Mouse (Mus musculus) hindbrain, embryonic 16.5 days (tissue): Measurements from ENCODE around the gene Aldh1b1. TPM values are rescaled to one million over a fixed set of nuclear protein-coding genes. Genes with fewer than 3 reads are reported as not detected.

Experiments used
- ATAC-seq: fragments of 200-750 bp; cut with Nextera tagmentation; 2 replicates; pipeline ENCODE4 v1.8.0; 2017; ENCODE audit warnings: moderate TSS enrichment, moderate library complexity
- H3K27ac ChIP-seq: fragments of 300-500 bp; sonication (generic); 2 replicates; pipeline ENCODE4 v1.5.1; 2014; ENCODE audit warnings: low read depth, mild to moderate bottlenecking, control low read depth, low read length, moderate library complexity
- H3K27me3 ChIP-seq: fragments of 300-500 bp; sonication (generic); replicated peaks from 2 replicates; pipeline ENCODE4 v1.6.1; 2014; ENCODE audit warnings: low read length; ENCODE audit not compliant: control insufficient read depth, insufficient read depth
- H3K36me3 ChIP-seq: fragments of 300-500 bp; sonication (generic); 2 replicates; pipeline ENCODE4 v1.6.1; 2014; ENCODE audit warnings: mild to moderate bottlenecking, low read length, moderate library complexity, mixed read lengths; ENCODE audit not compliant: control insufficient read depth, insufficient read depth
- H3K4me1 ChIP-seq: fragments of 300-500 bp; sonication (generic); 2 replicates; pipeline ENCODE4 v1.6.1; 2014; ENCODE audit warnings: low read depth, low read length; ENCODE audit not compliant: control insufficient read depth, insufficient read depth
- H3K4me2 ChIP-seq: fragments of 300-500 bp; sonication (generic); 2 replicates; pipeline ENCODE4 v1.6.1; 2014; ENCODE audit warnings: mild to moderate bottlenecking, low read length, control low read depth, moderate library complexity
- H3K4me3 ChIP-seq: fragments of 300-500 bp; sonication (generic); 2 replicates; pipeline ENCODE4 v1.5.1; 2014; ENCODE audit warnings: mild to moderate bottlenecking, low read length, control low read depth, moderate library complexity
- H3K9ac ChIP-seq: fragments of 300-500 bp; sonication (generic); 2 replicates; pipeline ENCODE4 v1.6.1; 2014; ENCODE audit warnings: low read depth, mild to moderate bottlenecking, control low read depth, low read length, moderate library complexity
- H3K9me3 ChIP-seq: fragments of 300-500 bp; sonication (generic); 2 replicates; pipeline ENCODE4 v1.6.1; 2014; ENCODE audit warnings: mild to moderate bottlenecking, low read length, moderate library complexity; ENCODE audit not compliant: control insufficient read depth
- WGBS: fragments of 180-500 bp; shearing (Covaris S2); extraction: QIAGEN DNeasy Blood & Tissue Kit; methylation state at CpG from one replicate; pipeline ENCODE4 v1.1.7; 2014; 5-methylcytosine and 5-hydroxymethylcytosine counted together
- polyA plus RNA-seq: library from polyadenylated mRNA; unstranded; fragments of >200 nt; fragmentation: Nextera tagmentation; extraction: Ambion mirVana; gene quantifications from 2 replicates; pipeline ENCODE4 v1.2.1, GENCODE M21; 2015

Gene Aldh1b1
- polyA plus RNA-seq, 1 experiment from 2014 or later: 22.5 TPM

- Histone ChIP-seq H3K4me2 (no peak overlapping the region), H3K9me3 (no peaks in the 10 kb centered on the region), H3K27me3 (no peaks in the 10 kb centered on the region), H3K36me3 (no peaks in the 10 kb centered on the region), H3K9ac (no peak overlapping the region), H3K27ac (no peak overlapping the region), H3K4me3 (no peak overlapping the region), H3K4me1 (no peaks in the 10 kb centered on the region)
- 74% methylated on average over 15 of the region's 15 CpGs for WGBS
- no peak for ATAC-seq
These were observed 54.8 kb downstream of the Aldh1b1 start for GRCm38 (mm10) chr4:45853496-45854246.

Other genes with a start within 250 kb of the Aldh1b1 start
- gene Igfbpl1, start 27.9 kb downstream of the Aldh1b1 start, polyA plus RNA-seq: 20.2 and 27.3 TPM in 2 replicates
- gene Stra6l, start 49.6 kb downstream of the Aldh1b1 start, polyA plus RNA-seq: 0.29 and 0.36 TPM in 2 replicates
- 0.26 and 0.57 TPM in 2 replicates for gene Ccdc180, start 91.3 kb downstream of the Aldh1b1 start, polyA plus RNA-seq
- gene Tdrd7, start 166.3 kb downstream of the Aldh1b1 start, polyA plus RNA-seq: 29.3 and 30.0 TPM in 2 replicates
- gene Tmod1, start 239.9 kb downstream of the Aldh1b1 start, polyA plus RNA-seq: 2.1 and 3.0 TPM in 2 replicates